Mouse (Mus musculus): ENCODE results near the gene Lhx2. TPM values are rescaled to one million over a fixed set of nuclear protein-coding genes. Genes with fewer than 3 reads are reported as not detected.

The Lhx2 gene
- polyA plus RNA-seq, 1 experiment from 2014 or later: 1.2 TPM

- H3K27me3 ChIP-seq (ENCODE audit: control insufficient read depth, insufficient read depth, low read length): peaks cover 81% of the 10 kb centered on the region
Observed at GRCm38 (mm10) chr2:38350386-38350785, 11.3 kb downstream of the Lhx2 start.

DNA sequence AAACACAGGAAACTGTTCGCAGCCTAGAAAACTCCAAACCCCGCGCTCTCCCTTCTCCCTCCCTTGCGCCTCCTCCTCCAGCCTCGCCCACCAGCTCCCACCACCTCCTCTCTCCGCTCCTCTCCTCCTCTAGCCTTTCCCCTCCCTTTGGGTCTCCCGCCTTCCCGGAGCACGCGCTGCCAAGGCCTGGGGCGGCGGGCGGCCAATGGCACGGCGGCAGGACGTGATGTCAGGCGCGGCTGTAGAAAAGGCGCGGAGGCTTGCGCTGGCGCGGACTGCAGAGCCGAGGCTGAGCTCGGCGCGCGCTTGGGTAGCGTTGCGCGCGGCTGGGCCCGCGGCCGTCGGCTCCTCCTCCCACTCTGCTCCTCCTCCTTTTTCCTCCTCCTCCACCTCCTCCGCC, 11.7 kb downstream of the Lhx2 start:
- no peaks in the 10 kb centered on the region for H3K36me3 ChIP-seq (ENCODE audit: control insufficient read depth, insufficient read depth, low read length)
- peak overlapping the region; percentile 11; the same call in 1 of the 2 replicates for H3K9ac ChIP-seq (replicated peaks; ENCODE audit: low read depth, low read length)
- H3K27me3 ChIP-seq (ENCODE audit: control insufficient read depth, insufficient read depth, low read length): peaks cover 77% of the 10 kb centered on the region
- 0% methylated on average over 36 of the region's 37 CpGs for WGBS
- H3K4me2 ChIP-seq (ENCODE audit: low read depth, low read length): peak overlapping the region; percentile 62
- H3K4me3 ChIP-seq (ENCODE audit: low read depth, low read length): peak overlapping the region; percentile 30
- H3K4me1 ChIP-seq (ENCODE audit: control insufficient read depth, insufficient read depth, low read length): peaks cover 6% of the 10 kb centered on the region
- H3K9me3 ChIP-seq (ENCODE audit: control insufficient read depth, low read length): no peaks in the 10 kb centered on the region
- H3K27ac ChIP-seq (ENCODE audit: low read depth, low read length): no peak overlapping the region
- peak; percentile 87 for ATAC-seq (ENCODE audit: low read depth)

More at GRCm38 (mm10) chr2:38350386-38350785, 11.3 kb downstream of the Lhx2 start:
- no peak overlapping the region for H3K27ac ChIP-seq (ENCODE audit: low read depth, low read length)
- H3K36me3 ChIP-seq (ENCODE audit: control insufficient read depth, insufficient read depth, low read length): no peaks in the 10 kb centered on the region
- H3K4me1 ChIP-seq (ENCODE audit: control insufficient read depth, insufficient read depth, low read length): peaks cover 6% of the 10 kb centered on the region
- H3K4me2 ChIP-seq (ENCODE audit: low read depth, low read length): peak overlapping the region; percentile 62
- WGBS: 0% methylated on average over 13 of the region's 13 CpGs
- no peaks in the 10 kb centered on the region for H3K9me3 ChIP-seq (ENCODE audit: control insufficient read depth, low read length)
- ATAC-seq (ENCODE audit: low read depth): no peak
- peak overlapping the region; percentile 30 for H3K4me3 ChIP-seq (ENCODE audit: low read depth, low read length)
- H3K9ac ChIP-seq (replicated peaks; ENCODE audit: low read depth, low read length): no peak overlapping the region

GRCm38 (mm10) chr2:38351641-38352320, 12.7 kb downstream of the Lhx2 start:
- H3K9ac ChIP-seq (replicated peaks; ENCODE audit: low read depth, low read length): 0 out of 2 replicates have a peak overlapping the region, but pooled peaks have one; percentile 11
- H3K4me3 ChIP-seq (ENCODE audit: low read depth, low read length): peak overlapping the region; percentile 30
- H3K4me2 ChIP-seq (ENCODE audit: low read depth, low read length): peak overlapping the region; percentile 62
- no peaks in the 10 kb centered on the region for H3K36me3 ChIP-seq (ENCODE audit: control insufficient read depth, insufficient read depth, low read length)
- ATAC-seq (ENCODE audit: low read depth): no peak
- peaks cover 9% of the 10 kb centered on the region for H3K4me1 ChIP-seq (ENCODE audit: control insufficient read depth, insufficient read depth, low read length)
- WGBS: under 1% methylated on average over 45 of the region's 57 CpGs
- H3K9me3 ChIP-seq (ENCODE audit: control insufficient read depth, low read length): no peaks in the 10 kb centered on the region
- H3K27ac ChIP-seq (ENCODE audit: low read depth, low read length): no peak overlapping the region
- H3K27me3 ChIP-seq (ENCODE audit: control insufficient read depth, insufficient read depth, low read length): peaks cover 73% of the 10 kb centered on the region

GRCm38 (mm10) chr2:38352321-38353007, 13.4 kb downstream of the Lhx2 start:
- Histone ChIP-seq H3K9me3 (ENCODE audit: control insufficient read depth, low read length) (no peaks in the 10 kb centered on the region), H3K27me3 (ENCODE audit: control insufficient read depth, insufficient read depth, low read length) (peaks cover 76% of the 10 kb centered on the region), H3K4me1 (ENCODE audit: control insufficient read depth, insufficient read depth, low read length) (peaks cover 9% of the 10 kb centered on the region), H3K4me3 (ENCODE audit: low read depth, low read length) (no peak overlapping the region), H3K27ac (ENCODE audit: low read depth, low read length) (no peak overlapping the region), H3K4me2 (ENCODE audit: low read depth, low read length) (no peak overlapping the region), H3K9ac (replicated peaks; ENCODE audit: low read depth, low read length) (no peak overlapping the region), H3K36me3 (ENCODE audit: control insufficient read depth, insufficient read depth, low read length) (no peaks in the 10 kb centered on the region)
- no peak for ATAC-seq (ENCODE audit: low read depth)
- 1% methylated on average over 21 of the region's 21 CpGs for WGBS

- 5% methylated on average over 10 of the region's 10 CpGs for WGBS
Observed at GRCm38 (mm10) chr2:38353008-38353379, 13.9 kb downstream of the Lhx2 start.

GRCm38 (mm10) chr2:38353664-38354063, 14.6 kb downstream of the Lhx2 start:
- Histone ChIP-seq H3K9ac (replicated peaks; ENCODE audit: low read depth, low read length) (no peak overlapping the region), H3K4me3 (ENCODE audit: low read depth, low read length) (no peak overlapping the region), H3K27me3 (ENCODE audit: control insufficient read depth, insufficient read depth, low read length) (peaks cover 78% of the 10 kb centered on the region), H3K4me2 (ENCODE audit: low read depth, low read length) (no peak overlapping the region), H3K9me3 (ENCODE audit: control insufficient read depth, low read length) (no peaks in the 10 kb centered on the region), H3K36me3 (ENCODE audit: control insufficient read depth, insufficient read depth, low read length) (no peaks in the 10 kb centered on the region), H3K4me1 (ENCODE audit: control insufficient read depth, insufficient read depth, low read length) (peaks cover 9% of the 10 kb centered on the region), H3K27ac (ENCODE audit: low read depth, low read length) (no peak overlapping the region)
- 5% methylated on average over 4 of the region's 4 CpGs for WGBS
- no peak for ATAC-seq (ENCODE audit: low read depth)

More at GRCm38 (mm10) chr2:38353008-38353379, 13.9 kb downstream of the Lhx2 start:
- Histone ChIP-seq H3K27me3 (ENCODE audit: control insufficient read depth, insufficient read depth, low read length) (peaks cover 78% of the 10 kb centered on the region), H3K4me3 (ENCODE audit: low read depth, low read length) (no peak overlapping the region), H3K27ac (ENCODE audit: low read depth, low read length) (no peak overlapping the region), H3K4me2 (ENCODE audit: low read depth, low read length) (no peak overlapping the region), H3K36me3 (ENCODE audit: control insufficient read depth, insufficient read depth, low read length) (no peaks in the 10 kb centered on the region), H3K9me3 (ENCODE audit: control insufficient read depth, low read length) (no peaks in the 10 kb centered on the region), H3K4me1 (ENCODE audit: control insufficient read depth, insufficient read depth, low read length) (peaks cover 9% of the 10 kb centered on the region), H3K9ac (replicated peaks; ENCODE audit: low read depth, low read length) (no peak overlapping the region)
- no peak for ATAC-seq (ENCODE audit: low read depth)

DNA sequence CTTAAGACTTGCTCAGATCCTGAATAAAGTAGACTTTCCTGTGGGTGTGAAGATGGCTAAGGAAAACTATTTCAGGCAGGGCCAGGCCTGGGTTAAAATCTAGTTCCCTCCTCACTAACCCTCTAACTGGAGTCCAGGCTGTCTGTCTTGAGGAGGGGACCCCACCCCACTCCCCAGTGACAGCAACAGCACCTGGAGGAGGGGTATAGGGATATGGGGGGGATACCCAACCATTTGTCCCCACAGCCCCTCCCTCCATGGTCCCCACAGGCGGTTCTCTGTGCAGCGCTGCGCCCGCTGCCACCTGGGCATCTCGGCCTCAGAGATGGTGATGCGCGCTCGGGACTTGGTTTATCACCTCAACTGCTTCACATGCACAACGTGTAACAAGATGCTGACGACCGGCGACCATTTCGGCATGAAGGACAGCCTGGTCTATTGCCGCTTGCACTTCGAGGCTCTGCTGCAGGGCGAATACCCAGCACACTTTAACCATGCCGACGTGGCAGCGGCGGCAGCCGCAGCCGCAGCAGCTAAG, 15.2 kb downstream of the Lhx2 start:
- Histone ChIP-seq H3K4me3 (ENCODE audit: low read depth, low read length) (no peak overlapping the region), H3K27me3 (ENCODE audit: control insufficient read depth, insufficient read depth, low read length) (peaks cover 78% of the 10 kb centered on the region), H3K4me1 (ENCODE audit: control insufficient read depth, insufficient read depth, low read length) (peaks cover 9% of the 10 kb centered on the region), H3K9ac (replicated peaks; ENCODE audit: low read depth, low read length) (no peak overlapping the region), H3K36me3 (ENCODE audit: control insufficient read depth, insufficient read depth, low read length) (no peaks in the 10 kb centered on the region), H3K27ac (ENCODE audit: low read depth, low read length) (no peak overlapping the region), H3K4me2 (ENCODE audit: low read depth, low read length) (no peak overlapping the region), H3K9me3 (ENCODE audit: control insufficient read depth, low read length) (no peaks in the 10 kb centered on the region)
- no peak for ATAC-seq (ENCODE audit: low read depth)
- under 1% methylated on average over 22 of the region's 22 CpGs for WGBS

GRCm38 (mm10) chr2:38354717-38355510, 15.8 kb downstream of the Lhx2 start:
- H3K9ac ChIP-seq (replicated peaks; ENCODE audit: low read depth, low read length): no peak overlapping the region
- no peak overlapping the region for H3K4me3 ChIP-seq (ENCODE audit: low read depth, low read length)
- peaks cover 9% of the 10 kb centered on the region for H3K4me1 ChIP-seq (ENCODE audit: control insufficient read depth, insufficient read depth, low read length)
- H3K27me3 ChIP-seq (ENCODE audit: control insufficient read depth, insufficient read depth, low read length): peaks cover 78% of the 10 kb centered on the region
- H3K27ac ChIP-seq (ENCODE audit: low read depth, low read length): no peak overlapping the region
- no peak overlapping the region for H3K4me2 ChIP-seq (ENCODE audit: low read depth, low read length)
- no peak for ATAC-seq (ENCODE audit: low read depth)
- 1% methylated on average over 34 of the region's 34 CpGs for WGBS
- H3K9me3 ChIP-seq (ENCODE audit: control insufficient read depth, low read length): no peaks in the 10 kb centered on the region
- H3K36me3 ChIP-seq (ENCODE audit: control insufficient read depth, insufficient read depth, low read length): no peaks in the 10 kb centered on the region
